Mouse (Mus musculus): Measurements from ENCODE around the gene Adig. TPM values are rescaled to one million over a fixed set of nuclear protein-coding genes. Genes with fewer than 3 reads are reported as not detected.

Adig gene
- not detected in 2 replicates for polyA plus RNA-seq (2015; fragmentation: Nextera tagmentation; extraction: Ambion mirVana)

DNA sequence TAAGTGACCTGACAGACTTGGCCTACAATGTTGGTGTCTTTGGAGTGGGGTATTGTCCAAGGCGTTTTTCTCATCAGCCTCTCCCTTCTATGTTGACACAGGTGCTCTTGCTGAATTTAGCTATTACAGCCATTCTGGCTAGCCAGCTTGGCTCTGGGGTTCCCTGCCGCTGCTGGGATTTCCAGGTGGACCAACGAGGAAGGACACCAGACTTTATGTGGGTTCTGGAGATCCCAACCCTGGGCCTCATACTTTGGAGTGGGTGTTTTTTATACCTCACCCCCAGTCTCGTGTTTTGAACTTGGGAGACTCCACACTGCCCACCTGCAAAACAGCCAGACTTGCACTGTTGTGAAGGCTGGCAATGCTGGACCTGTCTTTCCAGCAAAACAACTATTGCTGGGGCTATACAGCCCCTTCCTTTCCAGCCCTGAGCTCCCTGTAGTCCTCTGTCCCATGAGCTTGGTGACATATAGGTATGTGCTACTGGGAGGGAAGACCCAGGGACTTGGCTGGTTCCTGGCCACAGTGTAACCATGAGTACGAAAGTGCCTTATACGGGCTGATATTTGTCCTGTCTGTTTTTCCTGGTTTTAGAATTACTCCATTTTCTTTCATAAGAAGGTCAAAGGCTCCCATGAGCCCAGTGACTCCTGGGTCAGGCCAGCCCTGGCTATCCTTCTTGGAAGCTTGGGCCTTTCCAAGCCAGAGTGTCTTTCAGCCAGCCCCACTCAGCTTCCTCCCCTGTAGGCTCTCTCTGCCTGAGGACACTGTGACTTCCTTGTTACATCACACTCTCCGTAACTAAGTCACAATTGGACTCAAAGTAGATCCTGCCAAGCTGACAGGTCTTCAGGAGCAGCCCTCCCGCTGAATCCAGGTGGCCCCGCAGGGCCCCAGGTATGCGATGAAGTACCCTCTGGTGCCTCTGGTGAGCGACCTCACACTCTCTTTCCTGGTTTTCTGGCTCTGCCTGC, at the start of gene Adig:
Adig (plus strand) TSS at position 777 of the 977 bp plus-strand sequence.
- Histone ChIP-seq H3K27me3 (no peaks in the 10 kb centered on the region), H3K9me3 (replicated peaks) (no peaks in the 10 kb centered on the region), H3K9ac (no peak within 1 kb of the TSS), H3K4me3 (replicated peaks) (no peak within 1 kb of the TSS), H3K27ac (no peak within 1 kb of the TSS), H3K4me2 (no peak within 1 kb of the TSS), H3K36me3 (peaks cover 5% of the 10 kb centered on the region), H3K4me1 (replicated peaks) (no peaks in the 10 kb centered on the region)
- ATAC-seq (ENCODE audit: low read depth) (no peak), DNase-seq (no peak)
- WGBS (ENCODE audit: insufficient replicate concordance): 62% methylated on average over 11 of the region's 11 CpGs

GRCm38 (mm10) chr2:158456451-158456850, 46.0 kb upstream of the Adig start:
- Histone ChIP-seq H3K4me1 (replicated peaks) (no peaks in the 10 kb centered on the region), H3K9ac (no peak overlapping the region), H3K27ac (no peak overlapping the region), H3K36me3 (peaks cover 46% of the 10 kb centered on the region), H3K27me3 (no peaks in the 10 kb centered on the region), H3K4me2 (no peak overlapping the region), H3K4me3 (replicated peaks) (no peak overlapping the region), H3K9me3 (replicated peaks) (no peaks in the 10 kb centered on the region)
- WGBS (ENCODE audit: insufficient replicate concordance): 88% methylated on average over 4 of the region's 4 CpGs
- no peak for DNase-seq
- ATAC-seq (ENCODE audit: low read depth): no peak

- H3K27ac ChIP-seq: no peak overlapping the region
- no peak overlapping the region for H3K9ac ChIP-seq
- H3K4me2 ChIP-seq: no peak overlapping the region
- no peaks in the 10 kb centered on the region for H3K27me3 ChIP-seq
- DNase-seq (no peak), ATAC-seq (ENCODE audit: low read depth) (no peak)
- no peak overlapping the region for H3K4me3 ChIP-seq (replicated peaks)
- peaks cover 54% of the 10 kb centered on the region for H3K36me3 ChIP-seq
- H3K9me3 ChIP-seq (replicated peaks): no peaks in the 10 kb centered on the region
- no peaks in the 10 kb centered on the region for H3K4me1 ChIP-seq (replicated peaks)
- 79% methylated on average over 1 of the region's 1 CpGs for WGBS (ENCODE audit: insufficient replicate concordance)
Observed at GRCm38 (mm10) chr2:158457610-158458009, 44.8 kb upstream of the Adig start.

GRCm38 (mm10) chr2:158462450-158462849, 40.0 kb upstream of the Adig start:
- H3K4me2 ChIP-seq: no peak overlapping the region
- no peaks in the 10 kb centered on the region for H3K9me3 ChIP-seq (replicated peaks)
- no peaks in the 10 kb centered on the region for H3K27me3 ChIP-seq
- no peaks in the 10 kb centered on the region for H3K4me1 ChIP-seq (replicated peaks)
- no peak overlapping the region for H3K9ac ChIP-seq
- DNase-seq: no peak
- WGBS (ENCODE audit: insufficient replicate concordance): 37% methylated on average over 1 of the region's 1 CpGs
- H3K4me3 ChIP-seq (replicated peaks): no peak overlapping the region
- no peak for ATAC-seq (ENCODE audit: low read depth)
- H3K36me3 ChIP-seq: peaks cover 77% of the 10 kb centered on the region
- no peak overlapping the region for H3K27ac ChIP-seq

- DNase-seq (no peak), ATAC-seq (ENCODE audit: low read depth) (no peak)
- no peaks in the 10 kb centered on the region for H3K4me1 ChIP-seq (replicated peaks)
- H3K9ac ChIP-seq: no peak overlapping the region
- peaks cover 44% of the 10 kb centered on the region for H3K36me3 ChIP-seq
- no peaks in the 10 kb centered on the region for H3K9me3 ChIP-seq (replicated peaks)
- H3K27me3 ChIP-seq: no peaks in the 10 kb centered on the region
- WGBS (ENCODE audit: insufficient replicate concordance): 89% methylated on average over 1 of the region's 1 CpGs
- no peak overlapping the region for H3K27ac ChIP-seq
- H3K4me3 ChIP-seq (replicated peaks): no peak overlapping the region
- no peak overlapping the region for H3K4me2 ChIP-seq
Observed at GRCm38 (mm10) chr2:158474159-158474558, 28.3 kb upstream of the Adig start.

GRCm38 (mm10) chr2:158477640-158478039, 24.8 kb upstream of the Adig start:
- no peak overlapping the region for H3K4me2 ChIP-seq
- no peak overlapping the region for H3K9ac ChIP-seq
- no peaks in the 10 kb centered on the region for H3K27me3 ChIP-seq
- H3K36me3 ChIP-seq: peaks cover 55% of the 10 kb centered on the region
- DNase-seq (no peak), ATAC-seq (ENCODE audit: low read depth) (no peak)
- H3K4me1 ChIP-seq (replicated peaks): no peaks in the 10 kb centered on the region
- 62% methylated on average over 3 of the region's 3 CpGs for WGBS (ENCODE audit: insufficient replicate concordance)
- H3K27ac ChIP-seq: no peak overlapping the region
- no peaks in the 10 kb centered on the region for H3K9me3 ChIP-seq (replicated peaks)
- H3K4me3 ChIP-seq (replicated peaks): no peak overlapping the region

DNA sequence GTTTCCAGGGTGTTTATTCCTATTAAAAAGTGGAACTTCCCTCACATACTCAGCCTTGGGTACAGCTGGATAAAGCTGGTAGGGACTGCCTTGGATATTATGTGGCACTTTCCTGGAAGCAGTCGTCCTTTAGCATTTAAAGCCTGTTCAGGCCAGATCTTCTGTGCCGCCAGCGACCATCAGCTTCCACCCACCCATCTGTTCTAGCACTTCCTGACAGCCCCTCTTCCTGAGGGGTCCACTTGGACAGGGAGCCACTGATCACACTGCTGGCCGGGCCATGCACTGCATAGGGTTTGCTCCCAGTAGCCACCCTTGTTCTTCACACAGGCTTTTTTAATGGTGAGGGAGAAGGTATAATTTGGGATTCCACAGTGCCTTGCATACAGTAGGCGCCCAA, 4.0 kb upstream of the Adig start:
- DNase-seq (no peak), ATAC-seq (ENCODE audit: low read depth) (no peak)
- Histone ChIP-seq H3K9me3 (replicated peaks) (no peaks in the 10 kb centered on the region), H3K4me2 (no peak overlapping the region), H3K4me3 (replicated peaks) (no peak overlapping the region), H3K9ac (no peak overlapping the region), H3K4me1 (replicated peaks) (no peaks in the 10 kb centered on the region), H3K36me3 (peaks cover 34% of the 10 kb centered on the region), H3K27ac (no peak overlapping the region), H3K27me3 (no peaks in the 10 kb centered on the region)
- 72% methylated on average over 5 of the region's 5 CpGs for WGBS (ENCODE audit: insufficient replicate concordance)

DNA sequence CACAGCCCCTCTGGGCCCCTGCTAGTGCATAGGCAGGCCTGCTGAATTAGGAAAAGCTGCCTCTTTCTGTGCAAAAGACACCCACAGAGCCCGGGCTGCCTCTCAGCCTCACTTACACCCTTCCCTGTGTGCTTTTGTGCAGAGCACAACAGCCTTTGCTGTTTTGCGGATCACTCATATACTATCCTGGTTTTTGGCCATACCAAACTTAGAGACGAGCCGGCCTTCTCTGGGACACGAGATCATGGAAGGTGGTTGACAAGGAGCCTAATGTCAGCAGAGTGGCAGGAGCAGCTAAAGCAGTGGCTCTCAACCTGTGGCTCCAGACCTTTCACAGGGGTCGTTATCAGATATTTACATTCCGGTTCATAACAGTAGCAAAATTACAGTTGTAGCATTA, 814 bp downstream of the Adig start:
- 76% methylated on average over 7 of the region's 7 CpGs for WGBS (ENCODE audit: insufficient replicate concordance)

DNA sequence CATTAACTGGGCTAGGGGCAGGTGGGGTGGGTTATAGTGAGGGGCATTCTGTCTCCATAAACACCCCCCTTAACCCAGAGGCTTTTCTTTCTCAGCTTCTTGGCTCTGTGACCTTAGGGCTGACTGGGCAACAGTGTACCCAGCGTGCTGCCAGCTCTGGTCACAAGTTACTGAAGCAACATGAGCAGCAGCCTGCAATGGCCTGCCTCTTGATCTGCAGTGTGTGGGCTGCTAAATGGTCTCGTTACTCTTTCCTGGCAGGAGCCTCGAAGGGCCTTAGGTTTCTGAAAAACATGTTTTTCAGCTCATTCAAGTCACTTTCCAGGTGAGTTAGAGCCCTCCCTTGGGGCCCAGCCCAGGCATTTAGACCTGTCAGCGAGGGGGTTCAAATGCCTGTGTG, 1.3 kb downstream of the Adig start:
- DNase-seq: no peak

More for the DNA sequence above, 814 bp downstream of the Adig start:
- DNase-seq (no peak), ATAC-seq (ENCODE audit: low read depth) (no peak)
- Histone ChIP-seq H3K36me3 (no peaks in the 10 kb centered on the region), H3K4me2 (no peak overlapping the region), H3K4me3 (replicated peaks) (no peak overlapping the region), H3K27ac (no peak overlapping the region), H3K9me3 (replicated peaks) (no peaks in the 10 kb centered on the region), H3K27me3 (no peaks in the 10 kb centered on the region), H3K9ac (no peak overlapping the region), H3K4me1 (replicated peaks) (no peaks in the 10 kb centered on the region)

DNA sequence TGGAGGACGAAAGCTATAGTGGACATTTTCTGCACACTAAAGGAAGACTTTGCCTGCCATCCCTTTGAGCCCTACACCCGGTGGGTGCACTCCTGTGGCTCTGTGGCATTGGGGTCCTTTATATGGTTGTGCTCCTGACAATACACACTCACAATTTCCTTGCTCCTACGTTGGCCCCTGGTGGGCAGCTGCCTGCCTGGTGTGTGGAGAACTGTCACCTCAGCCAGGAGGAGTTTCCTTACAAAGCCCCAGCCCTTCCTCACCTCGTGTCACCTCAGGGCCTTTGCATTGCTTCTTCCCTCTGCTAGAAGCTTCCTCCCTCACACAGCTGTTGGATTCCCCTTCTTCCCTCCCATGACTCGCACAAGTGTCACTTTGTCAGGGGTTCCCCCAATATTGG, 4.1 kb downstream of the Adig start:
- H3K4me2 ChIP-seq: no peak overlapping the region
- no peak overlapping the region for H3K4me3 ChIP-seq (replicated peaks)
- ATAC-seq (ENCODE audit: low read depth) (no peak), DNase-seq (no peak)
- WGBS (ENCODE audit: insufficient replicate concordance): 37% methylated on average over 5 of the region's 5 CpGs
- H3K27me3 ChIP-seq: no peaks in the 10 kb centered on the region
- no peak overlapping the region for H3K27ac ChIP-seq
- H3K9me3 ChIP-seq (replicated peaks): no peaks in the 10 kb centered on the region
- no peaks in the 10 kb centered on the region for H3K36me3 ChIP-seq
- H3K4me1 ChIP-seq (replicated peaks): no peaks in the 10 kb centered on the region
- H3K9ac ChIP-seq: no peak overlapping the region

More for the DNA sequence above, 1.3 kb downstream of the Adig start:
- H3K9ac ChIP-seq: no peak overlapping the region
- H3K27ac ChIP-seq: no peak overlapping the region
- H3K4me1 ChIP-seq (replicated peaks): no peaks in the 10 kb centered on the region
- 63% methylated on average over 4 of the region's 4 CpGs for WGBS (ENCODE audit: insufficient replicate concordance)
- H3K4me3 ChIP-seq (replicated peaks): no peak overlapping the region
- no peak for ATAC-seq (ENCODE audit: low read depth)
- H3K4me2 ChIP-seq: no peak overlapping the region
- H3K27me3 ChIP-seq: no peaks in the 10 kb centered on the region
- H3K9me3 ChIP-seq (replicated peaks): no peaks in the 10 kb centered on the region
- H3K36me3 ChIP-seq: no peaks in the 10 kb centered on the region

DNA sequence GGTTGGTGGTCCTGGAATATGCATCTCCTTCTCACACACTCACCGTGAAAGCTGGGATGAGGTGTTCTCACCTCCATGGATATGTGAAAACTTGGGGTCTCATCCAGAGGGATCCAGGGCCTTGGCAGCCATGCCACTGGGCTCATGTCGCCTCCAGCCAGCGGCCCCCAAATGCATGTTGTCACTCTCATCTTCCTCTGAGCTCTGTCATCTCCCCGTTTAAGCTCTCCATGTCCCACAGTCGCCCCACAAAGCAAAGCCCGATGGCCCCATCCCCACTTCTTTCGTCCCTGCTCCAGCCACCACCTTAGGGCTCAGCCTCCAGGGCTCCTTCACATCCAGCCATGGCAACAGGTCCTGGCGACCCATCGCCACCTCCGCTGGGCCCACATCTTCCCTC, 4.6 kb downstream of the Adig start:
- Histone ChIP-seq H3K9me3 (replicated peaks) (no peaks in the 10 kb centered on the region), H3K4me1 (replicated peaks) (no peaks in the 10 kb centered on the region), H3K9ac (no peak overlapping the region), H3K4me2 (no peak overlapping the region), H3K36me3 (no peaks in the 10 kb centered on the region), H3K27ac (no peak overlapping the region), H3K4me3 (replicated peaks) (no peak overlapping the region), H3K27me3 (no peaks in the 10 kb centered on the region)
- ATAC-seq (ENCODE audit: low read depth): no peak
- DNase-seq: no peak
- 74% methylated on average over 10 of the region's 10 CpGs for WGBS (ENCODE audit: insufficient replicate concordance)

DNA sequence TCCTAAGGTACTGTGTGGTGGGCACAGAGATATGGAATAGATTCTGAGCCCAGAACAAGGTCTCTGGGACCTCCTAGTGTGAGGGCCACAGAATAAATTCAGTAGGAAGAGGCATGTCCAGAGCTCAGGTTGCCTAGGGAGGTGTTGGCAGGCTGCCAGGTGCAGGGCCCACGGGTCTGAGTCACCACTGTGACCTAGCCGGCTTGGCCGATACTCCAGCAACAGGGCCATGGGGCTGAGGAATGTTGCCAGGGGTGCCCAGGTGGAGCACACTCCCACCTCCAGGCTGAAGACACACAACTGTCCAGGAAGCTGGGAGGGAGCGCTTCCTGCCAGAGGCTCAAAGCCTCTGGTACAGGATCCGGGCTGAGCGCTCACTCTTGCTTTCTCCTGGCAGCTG, 8.3 kb downstream of the Adig start:
- ATAC-seq (ENCODE audit: low read depth) (0 out of 2 replicates have a peak, but pooled peaks have one; percentile 26), DNase-seq (no peak)
- H3K27ac ChIP-seq: no peak overlapping the region
- H3K4me2 ChIP-seq: no peak overlapping the region
- H3K4me1 ChIP-seq (replicated peaks): no peaks in the 10 kb centered on the region
- no peak overlapping the region for H3K9ac ChIP-seq
- H3K36me3 ChIP-seq: no peaks in the 10 kb centered on the region
- H3K27me3 ChIP-seq: no peaks in the 10 kb centered on the region
- H3K4me3 ChIP-seq (replicated peaks): no peak overlapping the region
- no peaks in the 10 kb centered on the region for H3K9me3 ChIP-seq (replicated peaks)
- WGBS (ENCODE audit: insufficient replicate concordance): 74% methylated on average over 6 of the region's 6 CpGs

Measured in liver, embryonic 13.5 days (tissue).